Mouse (Mus musculus): ENCODE data around the gene Gm17332. TPM values are rescaled to one million over a fixed set of nuclear protein-coding genes. Genes with fewer than 3 reads are reported as not detected.
A peak's percentile ranks its signal among the peaks of the same experiment; 100 is the strongest.
"Not testable (repeated sequence)": the region's sequence is repeated elsewhere in the genome, so short reads cannot be mapped to it uniquely, and the experiment has no call there.

Gene Gm17332
- total and polyA plus RNA-seq, 2 experiments from 2014 or later = not detected

- DNase-seq (peak; percentile 51), ATAC-seq (peak; percentile 94)
- Histone ChIP-seq H3K4me2 (ENCODE audit: low read depth) (peak overlapping the region; percentile 54), H3K4me1 (ENCODE audit: insufficient read depth) (no peaks in the 10 kb centered on the region), H3K36me3 (ENCODE audit: insufficient read depth) (no peaks in the 10 kb centered on the region), H3K27ac (ENCODE audit: low read depth, low read length) (no peak overlapping the region), H3K4me3 (ENCODE audit: low read depth, low read length) (peak overlapping the region; percentile 35), H3K9me3 (ENCODE audit: low read length) (no peaks in the 10 kb centered on the region), H3K9ac (peak overlapping the region; percentile 43; the same call in 1 of the 2 replicates), H3K27me3 (ENCODE audit: insufficient read depth, low read length) (no peaks in the 10 kb centered on the region)
- WGBS = 1% methylated on average over 21 of the region's 21 CpGs
- TF ChIP-seq CTCF (IDR thresholded peaks at IDR 0.05; ENCODE audit: low read depth) = no peak
Observed at GRCm38 (mm10) chr11:31169161-31170051, 12.9 kb downstream of the Gm17332 start.

GRCm38 (mm10) chr11:31168831-31169160 is 13.5 kb downstream of the Gm17332 start:
- Histone ChIP-seq H3K27ac (ENCODE audit: low read depth, low read length) (no peak overlapping the region), H3K27me3 (ENCODE audit: insufficient read depth, low read length) (no peaks in the 10 kb centered on the region), H3K36me3 (ENCODE audit: insufficient read depth) (no peaks in the 10 kb centered on the region), H3K9me3 (ENCODE audit: low read length) (no peaks in the 10 kb centered on the region), H3K4me1 (ENCODE audit: insufficient read depth) (no peaks in the 10 kb centered on the region), H3K9ac (no peak overlapping the region), H3K4me3 (ENCODE audit: low read depth, low read length) (peak overlapping the region; percentile 35), H3K4me2 (ENCODE audit: low read depth) (peak overlapping the region; percentile 54)
- peak; percentile 7 for DNase-seq
- no peak for ATAC-seq
- TF ChIP-seq CTCF (IDR thresholded peaks at IDR 0.05; ENCODE audit: low read depth) = no peak
- 35% methylated on average over 2 of the region's 2 CpGs for WGBS

GRCm38 (mm10) chr11:31157021-31157420 is 25.2 kb downstream of the Gm17332 start:
- TF ChIP-seq CTCF (IDR thresholded peaks at IDR 0.05; ENCODE audit: low read depth) = no peak
- H3K27ac ChIP-seq (ENCODE audit: low read depth, low read length) = no peak overlapping the region
- no peak overlapping the region for H3K4me2 ChIP-seq (ENCODE audit: low read depth)
- H3K27me3 ChIP-seq (ENCODE audit: insufficient read depth, low read length) = no peaks in the 10 kb centered on the region
- no peaks in the 10 kb centered on the region for H3K36me3 ChIP-seq (ENCODE audit: insufficient read depth)
- H3K4me3 ChIP-seq (ENCODE audit: low read depth, low read length) = no peak overlapping the region
- whole genome bisulfite sequencing = 98% methylated on average over 3 of the region's 3 CpGs
- no peaks in the 10 kb centered on the region for H3K9me3 ChIP-seq (ENCODE audit: low read length)
- no peak overlapping the region for H3K9ac ChIP-seq
- H3K4me1 ChIP-seq (ENCODE audit: insufficient read depth) = no peaks in the 10 kb centered on the region
- ATAC-seq (no peak), DNase-seq (no peak)

- H3K4me1 ChIP-seq (ENCODE audit: insufficient read depth); H3K4me2 ChIP-seq (ENCODE audit: low read depth); DNase-seq; H3K9me3 ChIP-seq (ENCODE audit: low read length); H3K36me3 ChIP-seq (ENCODE audit: insufficient read depth); H3K27me3 ChIP-seq (ENCODE audit: insufficient read depth, low read length); H3K4me3 ChIP-seq (ENCODE audit: low read depth, low read length); ATAC-seq; H3K27ac ChIP-seq (ENCODE audit: low read depth, low read length); H3K9ac ChIP-seq: not testable (repeated sequence)
- WGBS = 78% methylated on average over 1 of the region's 1 CpGs
Observed at GRCm38 (mm10) chr11:31138394-31138793, 43.9 kb downstream of the Gm17332 start.

GRCm38 (mm10) chr11:31134824-31135223 is 47.4 kb downstream of the Gm17332 start:
- not testable (repeated sequence) for H3K27me3 ChIP-seq (ENCODE audit: insufficient read depth, low read length); H3K36me3 ChIP-seq (ENCODE audit: insufficient read depth); H3K27ac ChIP-seq (ENCODE audit: low read depth, low read length); ATAC-seq; H3K9me3 ChIP-seq (ENCODE audit: low read length); H3K4me3 ChIP-seq (ENCODE audit: low read depth, low read length); H3K9ac ChIP-seq; H3K4me2 ChIP-seq (ENCODE audit: low read depth); H3K4me1 ChIP-seq (ENCODE audit: insufficient read depth); DNase-seq
- 100% methylated on average over 1 of the region's 1 CpGs for WGBS

GRCm38 (mm10) chr11:31133726-31134125 is 48.5 kb downstream of the Gm17332 start:
- not testable (repeated sequence) for DNase-seq; H3K36me3 ChIP-seq (ENCODE audit: insufficient read depth); H3K27ac ChIP-seq (ENCODE audit: low read depth, low read length); H3K9ac ChIP-seq; H3K4me3 ChIP-seq (ENCODE audit: low read depth, low read length); H3K27me3 ChIP-seq (ENCODE audit: insufficient read depth, low read length); H3K4me1 ChIP-seq (ENCODE audit: insufficient read depth); ATAC-seq; H3K9me3 ChIP-seq (ENCODE audit: low read length); H3K4me2 ChIP-seq (ENCODE audit: low read depth)
- 62% methylated on average over 4 of the region's 4 CpGs for WGBS

Other genes with a start within 250 kb of the Gm17332 start
- 9.7 and 13.7 TPM in 2 replicates for gene Erlec1, start 228.1 kb downstream of the Gm17332 start, total RNA-seq (2014; rRNA removed)
- gene Erlec1, start 228.1 kb downstream of the Gm17332 start, polyA plus RNA-seq (2015; fragmentation: Nextera tagmentation; extraction: Ambion mirVana) = 8.6 and 9.1 TPM in 2 replicates
- gene Chac2, start 196.1 kb downstream of the Gm17332 start, total RNA-seq (2014; rRNA removed) = 18.1 and 27.8 TPM in 2 replicates
- gene Chac2, start 196.1 kb downstream of the Gm17332 start, polyA plus RNA-seq (2015; fragmentation: Nextera tagmentation; extraction: Ambion mirVana) = 21.9 and 28.4 TPM in 2 replicates
- gene Stc2, start 187.6 kb upstream of the Gm17332 start, total RNA-seq (2014; rRNA removed) = 3.2 and 4.7 TPM in 2 replicates
- gene Stc2, start 187.6 kb upstream of the Gm17332 start, polyA plus RNA-seq (2015; fragmentation: Nextera tagmentation; extraction: Ambion mirVana) = 1.0 and 1.3 TPM in 2 replicates